Mouse (Mus musculus) liver, postnatal 0 days (tissue): Measurements from ENCODE around the gene Cdh15. TPM values are rescaled to one million over a fixed set of nuclear protein-coding genes. Genes with fewer than 3 reads are reported as not detected.

Experiments
- ATAC-seq: fragments of 200-750 bp; cut with Nextera tagmentation; 2 replicates; pipeline ENCODE4 v1.8.0; 2017; ENCODE audit warnings: mild to moderate bottlenecking, moderate library complexity
- DNase-seq: peaks from one replicate; pipeline ENCODE4 v3.0.0-alpha.2; 2016
- H3K27ac ChIP-seq: fragments of 300-500 bp; sonication (generic); 2 replicates; pipeline ENCODE4 v1.5.1; 2014; ENCODE audit warnings: antibody characterized with exemption, moderate library complexity, mild to moderate bottlenecking, low read depth
- H3K27me3 ChIP-seq: fragments of 300-500 bp; sonication (generic); 2 replicates; pipeline ENCODE4 v1.6.1; 2014; ENCODE audit warnings: low read length, control low read depth, mixed read lengths; ENCODE audit not compliant: insufficient read depth
- H3K36me3 ChIP-seq: fragments of 300-500 bp; sonication (generic); replicated peaks from 2 replicates; pipeline ENCODE4 v1.6.1; 2014; ENCODE audit warnings: mild to moderate bottlenecking, control low read depth, low read length, moderate library complexity, mixed read lengths; ENCODE audit not compliant: insufficient read depth
- H3K4me1 ChIP-seq: fragments of 300-500 bp; sonication (generic); 2 replicates; pipeline ENCODE4 v1.6.1; 2014; ENCODE audit warnings: antibody characterized with exemption, mild to moderate bottlenecking, control low read depth; ENCODE audit not compliant: insufficient read depth
- H3K4me2 ChIP-seq: fragments of 300-500 bp; sonication (generic); 2 replicates; pipeline ENCODE4 v1.6.1; 2014; ENCODE audit warnings: low read depth, mild to moderate bottlenecking, low read length, moderate library complexity, mixed read lengths
- H3K4me3 ChIP-seq: fragments of 300-500 bp; sonication (generic); 2 replicates; pipeline ENCODE4 v1.5.1; 2014; ENCODE audit warnings: low read depth, low read length
- H3K9ac ChIP-seq: fragments of 300-500 bp; sonication (generic); replicated peaks from 2 replicates; pipeline ENCODE4 v1.6.1; 2014; ENCODE audit warnings: mild to moderate bottlenecking, moderate library complexity
- H3K9me3 ChIP-seq: fragments of 300-500 bp; sonication (generic); 2 replicates; pipeline ENCODE4 v1.6.1; 2016; ENCODE audit warnings: mild to moderate bottlenecking, control low read depth, low read length, mixed read lengths
- CTCF ChIP-seq: sonication (generic); IDR thresholded peaks from 2 replicates; pipeline ENCODE4 v1.5.1; 2016; ENCODE audit warnings: antibody characterized with exemption, low read depth
- EP300 ChIP-seq: IDR thresholded peaks from 2 replicates; pipeline ENCODE4 v1.6.1; 2016; ENCODE audit warnings: antibody characterized with exemption, low read depth, mild to moderate bottlenecking
- WGBS: fragments of 180-500 bp; shearing (Covaris S2); extraction: QIAGEN DNeasy Blood & Tissue Kit; methylation state at CpG from one replicate; pipeline ENCODE4 v1.1.7; 2014; ENCODE audit not compliant: insufficient replicate concordance; 5-methylcytosine and 5-hydroxymethylcytosine counted together
- polyA plus RNA-seq: library from polyadenylated mRNA; unstranded; fragments of >200 nt; fragmentation: Nextera tagmentation; extraction: Ambion mirVana; gene quantifications from 2 replicates; pipeline ENCODE4 v1.2.1, GENCODE M21; 2015

The Cdh15 gene
- polyA plus RNA-seq, 1 experiment from 2014 or later = not detected

- no peaks in the 10 kb centered on the region for H3K9me3 ChIP-seq
- no peak overlapping the region for H3K4me3 ChIP-seq
- H3K27me3 ChIP-seq = no peaks in the 10 kb centered on the region
- no peak overlapping the region for H3K4me2 ChIP-seq
- peaks cover 13% of the 10 kb centered on the region; the same call in 1 of the 2 replicates for H3K36me3 ChIP-seq
- ATAC-seq (no peak), DNase-seq (no peak)
- H3K9ac ChIP-seq = no peak overlapping the region
- H3K27ac ChIP-seq = no peak overlapping the region
- 91% methylated on average over 16 of the region's 16 CpGs for WGBS
- TF ChIP-seq EP300 (no peak), CTCF (no peak)
- no peaks in the 10 kb centered on the region for H3K4me1 ChIP-seq
Measured at GRCm38 (mm10) chr8:122811870-122812494, 35.8 kb upstream of the Cdh15 start.

- Histone ChIP-seq H3K36me3 (peaks cover 13% of the 10 kb centered on the region; the same call in 1 of the 2 replicates), H3K9me3 (no peaks in the 10 kb centered on the region), H3K27ac (no peak overlapping the region), H3K9ac (no peak overlapping the region; the same call in 1 of the 2 replicates), H3K27me3 (no peaks in the 10 kb centered on the region), H3K4me3 (no peak overlapping the region), H3K4me2 (no peak overlapping the region), H3K4me1 (peaks cover 4% of the 10 kb centered on the region)
- no peak for DNase-seq
- no peak for ATAC-seq
- no peak for TF ChIP-seq EP300
- TF ChIP-seq CTCF = peak; percentile 53
- WGBS = 80% methylated on average over 14 of the region's 14 CpGs
Measured at GRCm38 (mm10) chr8:122812610-122813250, 35.0 kb upstream of the Cdh15 start.

DNA sequence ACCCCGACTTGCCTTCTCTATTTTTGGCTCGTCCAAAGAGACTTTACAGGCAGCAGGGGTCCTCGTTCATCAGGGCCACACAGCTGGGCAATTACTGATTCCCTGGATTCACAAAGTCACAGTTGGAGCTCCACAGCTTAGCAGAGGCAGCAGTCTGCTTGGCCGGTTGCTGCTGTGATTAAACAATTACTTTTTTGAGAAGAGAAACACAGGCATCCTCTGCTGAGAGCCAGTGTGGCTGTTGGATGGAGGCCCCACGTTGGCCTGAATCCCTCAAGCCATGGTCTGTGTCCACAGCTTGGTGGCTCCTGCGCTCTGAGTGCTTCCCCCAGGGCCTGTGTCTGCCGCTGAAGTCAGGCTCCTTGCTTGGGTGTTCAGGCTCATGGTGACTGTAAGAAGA is 33.2 kb upstream of the Cdh15 start:
- Histone ChIP-seq H3K4me1 (peaks cover 4% of the 10 kb centered on the region), H3K27me3 (no peaks in the 10 kb centered on the region), H3K4me3 (no peak overlapping the region), H3K9ac (no peak overlapping the region), H3K27ac (no peak overlapping the region), H3K4me2 (no peak overlapping the region), H3K36me3 (peaks cover 13% of the 10 kb centered on the region; the same call in 1 of the 2 replicates), H3K9me3 (no peaks in the 10 kb centered on the region)
- TF ChIP-seq EP300 (no peak), CTCF (no peak)
- ATAC-seq (no peak), DNase-seq (no peak)
- whole genome bisulfite sequencing = 68% methylated on average over 7 of the region's 7 CpGs

GRCm38 (mm10) chr8:122816965-122817364 is 30.8 kb upstream of the Cdh15 start:
- DNase-seq (no peak), ATAC-seq (no peak)
- TF ChIP-seq CTCF (no peak), EP300 (no peak)
- Histone ChIP-seq H3K9ac (no peak overlapping the region), H3K9me3 (no peaks in the 10 kb centered on the region), H3K27ac (no peak overlapping the region), H3K4me2 (no peak overlapping the region), H3K4me1 (peaks cover 4% of the 10 kb centered on the region), H3K36me3 (peaks cover 9% of the 10 kb centered on the region; the same call in 1 of the 2 replicates), H3K27me3 (no peaks in the 10 kb centered on the region), H3K4me3 (no peak overlapping the region)
- WGBS = 71% methylated on average over 6 of the region's 6 CpGs

DNA sequence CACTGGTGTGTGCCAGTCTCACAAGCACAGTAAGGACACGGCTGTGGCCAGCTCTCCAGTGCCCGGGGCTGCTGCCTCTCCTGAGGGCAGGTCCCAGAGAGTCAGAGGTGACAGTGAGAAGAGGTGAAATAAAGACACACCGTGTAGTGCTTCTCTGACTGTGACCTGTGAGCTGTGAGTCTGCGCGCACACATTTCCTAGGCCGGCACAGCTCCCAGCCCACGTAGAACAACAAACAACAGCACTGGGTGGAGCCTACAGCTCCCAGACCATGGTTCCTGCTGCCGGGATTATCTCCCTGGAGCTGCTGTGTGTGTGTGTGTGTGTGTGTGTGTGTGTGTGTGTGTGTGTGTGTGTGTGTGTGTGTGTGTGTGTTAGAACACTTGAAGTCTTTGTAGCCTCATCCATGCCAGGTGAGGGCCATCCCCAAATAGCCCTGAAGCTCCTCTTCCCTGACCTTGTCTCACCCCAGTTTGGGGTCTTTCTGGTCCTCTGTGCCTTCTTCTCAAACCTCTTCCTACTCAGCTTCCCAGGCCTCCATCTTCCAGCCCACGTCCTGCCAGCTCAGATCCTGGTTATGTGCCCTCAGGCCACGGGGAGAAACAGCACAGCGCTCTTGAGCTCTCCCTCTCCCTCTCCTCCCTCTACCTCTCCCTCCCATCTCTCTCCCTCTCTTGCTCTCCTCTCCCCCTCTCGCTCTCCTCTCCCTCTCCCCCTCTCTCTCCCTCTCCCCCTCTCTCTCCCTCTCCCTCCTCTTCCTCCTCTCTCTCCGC is 29.9 kb upstream of the Cdh15 start:
- peaks cover 4% of the 10 kb centered on the region for H3K4me1 ChIP-seq
- H3K4me2 ChIP-seq = no peak overlapping the region
- H3K27me3 ChIP-seq = no peaks in the 10 kb centered on the region
- TF ChIP-seq EP300 (no peak), CTCF (no peak)
- DNase-seq = no peak
- peak; percentile 67; the same call in 1 of the 2 replicates for ATAC-seq
- WGBS = 47% methylated on average over 13 of the region's 13 CpGs
- no peak overlapping the region for H3K4me3 ChIP-seq
- H3K9ac ChIP-seq = no peak overlapping the region
- H3K27ac ChIP-seq = no peak overlapping the region
- peaks cover 8% of the 10 kb centered on the region; the same call in 1 of the 2 replicates for H3K36me3 ChIP-seq
- H3K9me3 ChIP-seq = no peaks in the 10 kb centered on the region

- H3K9me3 ChIP-seq = no peaks in the 10 kb centered on the region
- 74% methylated on average over 11 of the region's 11 CpGs for WGBS
- H3K4me2 ChIP-seq = no peak overlapping the region
- no peak overlapping the region for H3K9ac ChIP-seq
- ATAC-seq = no peak
- H3K27ac ChIP-seq = no peak overlapping the region
- peaks cover 4% of the 10 kb centered on the region for H3K4me1 ChIP-seq
- no peaks in the 10 kb centered on the region for H3K27me3 ChIP-seq
- H3K36me3 ChIP-seq = no peaks in the 10 kb centered on the region
- no peak for DNase-seq
- TF ChIP-seq EP300 = no peak
- no peak for TF ChIP-seq CTCF
- no peak overlapping the region for H3K4me3 ChIP-seq
Measured at GRCm38 (mm10) chr8:122819776-122820175, 28.0 kb upstream of the Cdh15 start.
